Mouse (Mus musculus) brain, embryonic 18.5 days (tissue): ENCODE data around the gene Phf2.
"Not testable (repeated sequence)": the region's sequence is repeated elsewhere in the genome, so short reads cannot be mapped to it uniquely, and the experiment has no call there.

Experiments used
- DNase-seq: peaks from one replicate; pipeline ENCODE4 v3.0.0-alpha.2; 2012; ENCODE audit warnings: low read depth, low spot score

The Phf2 gene

DNA sequence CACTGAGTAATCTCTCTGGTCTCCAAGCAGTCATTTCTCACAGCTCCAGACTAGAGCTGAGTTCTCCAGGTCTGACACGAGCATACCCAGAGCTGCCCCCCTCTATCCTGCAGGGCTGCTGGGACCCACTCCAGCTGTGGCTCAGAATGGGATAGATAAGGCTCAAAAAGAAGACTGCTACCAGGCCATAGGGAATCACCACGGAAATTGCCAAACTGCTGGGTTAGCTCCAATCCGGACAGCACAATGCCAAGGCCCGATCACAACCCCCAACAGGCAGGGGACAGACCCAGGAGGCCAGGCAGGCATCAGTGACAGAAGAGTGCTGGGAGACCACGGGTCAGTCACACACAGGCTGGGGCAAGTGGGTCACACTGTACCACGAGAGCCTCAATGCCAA, 12.9 kb downstream of the Phf2 start:
- no peak for DNase-seq

DNA sequence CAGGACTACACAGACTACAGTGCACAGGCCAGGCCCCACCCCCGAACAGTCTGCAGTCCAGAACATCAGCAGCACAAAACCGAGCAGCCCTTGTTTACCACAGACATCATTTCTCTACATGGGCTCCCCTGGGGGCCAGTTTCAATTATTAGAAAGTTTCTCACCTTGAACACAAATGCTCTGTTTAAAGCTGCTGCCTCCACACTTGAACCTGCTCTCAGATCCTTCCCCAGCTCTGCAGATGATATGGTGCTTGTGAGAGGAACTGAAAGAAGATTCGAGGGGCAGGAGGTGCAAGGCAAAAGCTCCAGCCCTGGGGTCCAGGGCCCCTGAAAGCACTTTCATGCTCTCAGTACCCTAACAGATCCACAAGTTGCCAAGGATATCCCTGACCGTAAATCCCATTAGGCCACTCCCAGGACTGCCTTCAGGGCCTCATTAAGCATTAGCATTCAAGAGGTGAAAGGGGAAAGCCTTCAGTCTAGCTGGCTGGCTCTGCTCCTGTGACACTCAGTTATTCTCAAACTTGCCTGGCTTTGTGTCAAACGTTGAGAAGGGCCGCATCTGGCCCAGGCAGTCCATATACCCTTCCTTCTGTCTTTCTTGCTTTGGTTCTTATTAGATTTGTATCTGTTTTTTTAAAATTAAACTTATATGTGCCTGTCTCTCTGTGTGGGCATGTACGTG, 13.5 kb downstream of the Phf2 start:
- DNase-seq: no peak

GRCm38 (mm10) chr13:48853947-48854346, 17.0 kb downstream of the Phf2 start:
- no peak for DNase-seq

GRCm38 (mm10) chr13:48853475-48853874, 17.4 kb downstream of the Phf2 start:
- DNase-seq: no peak

GRCm38 (mm10) chr13:48852859-48853258, 18.1 kb downstream of the Phf2 start:
- DNase-seq: no peak

GRCm38 (mm10) chr13:48851719-48852118, 19.2 kb downstream of the Phf2 start:
- no peak for DNase-seq

DNA sequence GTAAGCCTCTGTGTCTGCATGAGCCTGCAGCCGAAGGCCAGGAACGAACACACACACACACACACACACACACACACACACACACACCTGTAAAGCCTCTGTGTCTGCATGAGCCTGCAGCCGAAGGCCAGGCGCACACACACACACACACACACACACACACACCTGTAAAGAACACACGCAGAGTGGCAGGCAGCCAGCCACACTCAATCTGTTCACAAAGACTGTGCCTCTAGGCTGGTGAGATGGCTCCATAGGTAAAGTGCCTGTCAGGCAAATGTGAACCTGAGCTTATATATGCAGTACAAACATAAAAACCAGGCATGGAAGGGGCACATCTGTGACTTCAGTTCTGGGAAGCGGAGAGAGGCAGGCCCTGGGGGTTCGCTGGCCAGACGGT, 20.1 kb downstream of the Phf2 start:
- DNase-seq: no peak

GRCm38 (mm10) chr13:48850326-48850725, 20.6 kb downstream of the Phf2 start:
- no peak for DNase-seq

DNA sequence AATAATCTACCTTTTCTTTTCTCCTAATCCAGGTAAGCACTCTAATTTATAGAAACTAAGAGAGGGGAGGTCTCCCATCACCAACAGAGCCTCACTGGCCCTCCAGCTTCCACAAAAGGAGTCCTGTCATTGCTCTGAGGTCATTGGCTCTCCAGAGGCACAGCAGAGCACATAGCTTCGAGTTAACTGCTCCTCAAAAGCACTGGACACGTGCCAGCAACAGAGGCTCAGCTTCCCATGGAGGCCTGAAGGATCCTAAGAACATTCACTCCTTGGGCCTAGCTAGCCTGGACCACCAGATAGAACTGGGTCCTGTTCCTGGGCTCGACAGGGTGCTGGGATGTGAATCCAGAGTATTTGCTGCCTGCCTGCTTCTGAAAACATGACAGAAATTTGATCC, 21.8 kb downstream of the Phf2 start:
- no peak for DNase-seq

- no peak for DNase-seq
These were observed 25.6 kb downstream of the Phf2 start for GRCm38 (mm10) chr13:48845308-48845707.

GRCm38 (mm10) chr13:48843530-48843929, 27.4 kb downstream of the Phf2 start:
- no peak for DNase-seq

DNA sequence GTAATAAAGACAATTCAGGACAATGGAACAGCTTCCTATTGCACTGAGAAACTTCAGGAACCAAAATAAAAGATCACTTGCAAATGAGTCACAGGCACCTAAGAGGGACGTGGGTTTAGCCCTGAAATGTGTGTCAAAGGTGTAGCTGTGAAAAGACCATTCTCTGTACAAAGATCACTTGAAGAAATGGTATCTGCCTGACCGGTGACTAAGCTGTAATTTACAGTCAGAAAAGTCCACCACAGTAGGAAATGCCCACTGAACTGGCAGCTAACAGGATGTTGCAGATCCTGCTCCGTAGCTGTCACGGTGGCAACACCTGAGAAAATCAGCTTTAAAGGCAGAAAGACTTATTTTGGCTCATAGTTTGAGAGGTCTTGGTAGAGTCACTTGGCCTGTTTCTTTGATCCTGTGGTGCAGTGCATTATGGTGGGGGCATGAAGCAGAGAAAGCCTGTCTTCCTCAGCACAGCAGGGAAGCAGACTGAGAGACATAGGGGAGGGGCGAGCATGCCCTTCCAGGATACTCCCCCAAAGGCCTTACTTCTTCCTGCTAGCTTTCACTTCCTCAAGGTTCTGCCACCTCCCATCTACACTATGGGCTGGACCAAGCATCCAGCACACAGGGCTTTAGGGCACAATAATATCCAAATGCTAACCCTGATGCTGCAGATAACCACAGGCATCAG, 28.9 kb downstream of the Phf2 start:
- DNase-seq: no peak

DNA sequence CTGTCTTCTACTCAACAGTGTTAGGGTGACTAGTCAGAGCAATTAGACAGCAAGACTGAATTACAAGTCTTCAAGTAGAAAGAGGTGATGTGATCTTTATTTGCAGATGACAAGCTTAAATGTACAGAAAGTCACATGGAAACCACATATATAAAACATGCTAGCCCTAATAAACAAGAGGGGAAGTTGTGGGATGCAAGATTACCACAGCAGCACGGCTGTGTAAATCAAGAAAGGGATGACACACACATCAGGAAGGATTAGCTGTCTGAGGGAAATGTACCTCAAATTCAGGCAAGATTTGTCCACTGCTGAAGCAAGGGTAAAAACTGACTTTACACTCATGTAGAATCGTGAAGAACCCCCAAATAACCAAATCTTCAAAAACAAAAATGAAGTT, 32.6 kb downstream of the Phf2 start:
- DNase-seq: no peak

DNA sequence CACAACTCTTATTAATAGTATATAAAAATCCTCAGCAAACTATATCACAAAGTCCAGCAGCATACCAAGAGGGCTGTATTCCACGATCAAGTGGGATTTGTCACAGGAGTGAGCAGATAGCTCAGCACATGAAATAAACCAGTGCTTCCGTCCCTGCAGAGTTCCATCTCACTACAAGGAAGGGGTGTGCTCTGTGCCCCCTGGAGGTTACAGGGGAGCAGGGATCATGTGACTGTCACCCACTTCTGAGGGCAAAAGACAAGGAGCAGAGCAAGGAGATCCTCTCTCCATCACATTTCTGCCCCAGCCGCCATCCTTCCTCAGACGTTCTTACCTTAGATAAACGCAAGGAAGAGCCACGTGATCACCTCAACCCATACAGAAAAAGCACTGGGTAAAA, 33.4 kb downstream of the Phf2 start:
- no peak for DNase-seq

- no peak for DNase-seq
These were observed 40.2 kb downstream of the Phf2 start for GRCm38 (mm10) chr13:48830528-48831250.

GRCm38 (mm10) chr13:48829780-48830179, 41.1 kb downstream of the Phf2 start:
- no peak for DNase-seq

DNA sequence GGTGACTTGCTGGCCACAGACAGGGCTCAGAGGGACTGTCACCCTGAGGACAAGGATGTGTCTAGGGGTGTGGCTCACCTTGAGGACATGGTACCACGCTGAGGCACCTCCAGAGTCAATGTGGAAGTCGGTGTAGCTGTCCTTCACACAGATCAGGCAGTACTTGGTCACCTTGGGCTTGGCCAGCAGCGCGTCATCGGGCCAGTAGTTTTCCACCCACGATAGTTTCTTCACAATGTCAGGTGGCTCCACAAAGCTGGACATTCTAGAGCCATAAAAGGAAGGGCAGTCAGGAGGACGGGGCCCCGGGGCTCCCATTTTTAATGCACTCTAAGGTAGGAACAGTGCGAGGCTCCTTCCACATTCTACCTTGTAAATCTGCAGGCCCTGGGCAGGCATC, 48.0 kb downstream of the Phf2 start:
- no peak for DNase-seq

DNA sequence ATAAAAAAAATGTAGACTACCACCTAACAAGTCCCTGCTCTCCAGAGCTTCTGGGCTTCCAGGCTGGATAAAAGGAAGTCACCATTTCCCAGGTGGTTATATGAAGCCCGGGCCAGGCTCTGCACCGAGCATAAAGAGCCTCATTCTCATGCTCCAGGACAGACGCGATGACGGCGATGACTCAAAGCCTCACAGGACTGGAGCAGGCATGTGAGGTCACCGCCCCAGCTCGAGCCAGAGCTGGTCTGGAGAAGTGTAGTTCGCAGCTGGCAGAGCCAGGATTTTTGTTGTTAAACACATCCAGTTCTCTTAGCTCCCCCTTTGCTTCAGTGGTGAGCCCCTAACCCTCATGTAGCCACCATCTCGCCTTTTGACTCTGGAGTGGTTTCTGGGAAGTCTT, 48.6 kb downstream of the Phf2 start:
- DNase-seq: no peak

GRCm38 (mm10) chr13:48819131-48819530, 51.8 kb downstream of the Phf2 start:
- DNase-seq: no peak

GRCm38 (mm10) chr13:48814406-48814805, 56.5 kb downstream of the Phf2 start:
- DNase-seq: no peak

- no peak for DNase-seq
These were observed 59.9 kb downstream of the Phf2 start for GRCm38 (mm10) chr13:48810991-48811390.

- DNase-seq: no peak
These were observed 60.6 kb downstream of the Phf2 start for GRCm38 (mm10) chr13:48810274-48810823.

GRCm38 (mm10) chr13:48809668-48810067, 61.3 kb downstream of the Phf2 start:
- not testable (repeated sequence) for DNase-seq
